Mouse (Mus musculus): Measurements from ENCODE around the gene Tpsg1.

DNA sequence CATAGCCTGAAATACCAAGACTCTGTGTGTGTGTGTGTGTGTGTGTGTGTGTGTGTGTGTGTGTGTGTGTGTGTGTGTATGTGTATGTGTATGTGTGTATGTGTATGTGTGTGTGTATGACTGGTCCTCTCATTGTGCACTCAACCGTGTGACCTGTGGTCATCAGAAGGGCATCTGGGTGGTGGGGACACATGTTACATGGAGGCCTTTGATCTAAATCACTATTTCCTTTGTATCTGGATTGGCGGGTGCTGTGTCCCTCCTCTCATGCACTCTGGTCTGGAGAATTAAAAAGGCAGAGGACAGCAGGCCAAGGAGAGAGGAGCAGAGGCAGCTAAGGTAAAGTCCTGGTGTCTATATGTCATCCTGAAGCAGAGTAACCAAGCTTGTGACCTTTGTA lies 3.1 kb upstream of the Tpsg1 start, which contains the start of gene Tpsb2:
- TF ChIP-seq CTCF (IDR thresholded peaks at IDR 0.05; ENCODE audit: control insufficient read depth, insufficient read depth, insufficient replicate concordance, low read depth, low read length) (no peak), POLR2A (IDR thresholded peaks at IDR 0.05; ENCODE audit: control insufficient read depth, low read depth, low read length) (no peak)
